Mouse (Mus musculus): ENCODE measurements around the gene Bet1. TPM values are rescaled to one million over a fixed set of nuclear protein-coding genes. Genes with fewer than 3 reads are reported as not detected.

Bet1 gene
- total and polyA plus RNA-seq, 3 experiments, result 36.3 to 70.3 (median 58.1) TPM

DNA sequence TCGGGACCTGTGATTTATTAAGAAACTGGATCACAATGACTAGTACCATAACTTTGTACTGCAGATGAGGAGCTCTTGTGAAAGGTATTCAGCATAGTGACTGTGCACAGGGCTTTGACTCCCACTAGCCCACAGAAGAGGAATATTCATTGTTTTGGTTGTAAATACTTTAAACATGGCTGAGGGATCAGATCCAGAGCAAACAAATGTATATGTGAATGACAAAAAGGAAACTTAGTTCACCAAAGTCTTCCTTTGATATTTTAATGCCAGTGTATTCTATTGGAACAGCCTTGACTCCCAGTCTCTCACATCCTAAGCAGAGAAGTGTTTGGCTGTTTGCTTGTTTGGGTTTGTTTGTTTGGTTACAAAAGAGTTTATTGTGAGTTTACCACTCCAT lies 31.8 kb upstream of the Bet1 start:
- H3K79me2 ChIP-seq (replicated peaks; ENCODE audit: control insufficient read depth, extremely low read depth, insufficient read depth, poor library complexity, severe bottlenecking), result no peaks in the 10 kb centered on the region
- no peak for DNase-seq (ENCODE audit: extremely low read depth)
- H3K4me3 ChIP-seq (replicated peaks in 1 of 3; ENCODE audit: low read depth in 2 of 3, low read length in 2 of 3, poor library complexity in 1 of 3), result no peak overlapping the region
- no peak overlapping the region for H3K27ac ChIP-seq (ENCODE audit: insufficient read depth, low read depth)
- H3K4me2 ChIP-seq (ENCODE audit: insufficient read depth, low read depth, poor library complexity, severe bottlenecking), result no peak overlapping the region
- TF ChIP-seq RCOR1 (conservative IDR thresholded peaks at IDR 0.05; ENCODE audit: low read depth, low read length), result no peak
- no peak for TF ChIP-seq POLR2A (IDR thresholded peaks at IDR 0.05; ENCODE audit: low read depth, low read length)
- TF ChIP-seq BHLHE40 (IDR thresholded peaks at IDR 0.05; ENCODE audit: low read depth, low read length), result no peak
- TF ChIP-seq GABPA (IDR thresholded peaks at IDR 0.05; ENCODE audit: insufficient replicate concordance, low read depth, low read length), result no peak
- TF ChIP-seq ZC3H11A (IDR thresholded peaks at IDR 0.05; ENCODE audit: low read depth, low read length), result no peak
- TF ChIP-seq NELFE (IDR thresholded peaks at IDR 0.05; ENCODE audit: low read depth, low read length), result no peak
- TF ChIP-seq CHD1 (IDR thresholded peaks at IDR 0.05; ENCODE audit: low read depth, low read length), result no peak
- no peak for TF ChIP-seq MAX (IDR thresholded peaks at IDR 0.05; ENCODE audit: low read length)
- TF ChIP-seq TCF12 (IDR thresholded peaks at IDR 0.05; ENCODE audit: low read depth, low read length), result no peak
- no peak for TF ChIP-seq USF1 (IDR thresholded peaks at IDR 0.05; ENCODE audit: low read depth, low read length)
- no peak for TF ChIP-seq JUND (conservative IDR thresholded peaks at IDR 0.05; ENCODE audit: low read depth, low read length)
- no peak for TF ChIP-seq JUN (IDR thresholded peaks at IDR 0.05; ENCODE audit: insufficient read depth, low read depth, low read length)
- no peak for TF ChIP-seq POLR2AphosphoS2 (IDR thresholded peaks at IDR 0.05; ENCODE audit: low read depth, low read length)
- TF ChIP-seq ZKSCAN1 (IDR thresholded peaks at IDR 0.05; ENCODE audit: borderline replicate concordance, low read depth, low read length), result no peak
- TF ChIP-seq ZNF384 (IDR thresholded peaks at IDR 0.05; ENCODE audit: low read depth, low read length), result no peak
- TF ChIP-seq KAT2A (IDR thresholded peaks at IDR 0.05; ENCODE audit: insufficient replicate concordance, low read length), result no peak
- no peak for TF ChIP-seq CTCF (conservative IDR thresholded peaks at IDR 0.05 in 1 of 2, IDR thresholded peaks at IDR 0.05 in 1 of 2; ENCODE audit: low read depth in 2 of 2, low read length in 2 of 2)
- no peak for TF ChIP-seq IRF4 (IDR thresholded peaks at IDR 0.05; ENCODE audit: low read depth, low read length)
- TF ChIP-seq EP300 (IDR thresholded peaks at IDR 0.05; ENCODE audit: low read length), result no peak
- no peak for TF ChIP-seq ETS1 (conservative IDR thresholded peaks at IDR 0.05; ENCODE audit: low read depth, low read length)
- dilution Hi-C loops (cut with MboI; ENCODE audit: extremely low pct_ligation_motif_present, extremely low pct_unique_long_range_greater_than_20kb, low sequenced_read_pairs) (no loop called here), in situ Hi-C loops (cut with MboI; ENCODE audit: low pct_ligation_motif_present, low pct_unique_long_range_greater_than_20kb, low sequenced_read_pairs) (no loop called here)
- no peaks in the 10 kb centered on the region for H3K36me3 ChIP-seq (replicated peaks in 1 of 2; ENCODE audit: control insufficient read depth in 1 of 2, insufficient read depth in 1 of 2, low read length in 1 of 2)
- H3K9ac ChIP-seq (ENCODE audit: insufficient read depth, low read depth), result no peak overlapping the region
- H3K4me1 ChIP-seq (ENCODE audit: control insufficient read depth in 1 of 2, insufficient read depth in 2 of 2), result no peaks in the 10 kb centered on the region
- no peaks in the 10 kb centered on the region for H3K27me3 ChIP-seq (replicated peaks)
- no peaks in the 10 kb centered on the region for H3K9me3 ChIP-seq (replicated peaks; ENCODE audit: low read length)

DNA sequence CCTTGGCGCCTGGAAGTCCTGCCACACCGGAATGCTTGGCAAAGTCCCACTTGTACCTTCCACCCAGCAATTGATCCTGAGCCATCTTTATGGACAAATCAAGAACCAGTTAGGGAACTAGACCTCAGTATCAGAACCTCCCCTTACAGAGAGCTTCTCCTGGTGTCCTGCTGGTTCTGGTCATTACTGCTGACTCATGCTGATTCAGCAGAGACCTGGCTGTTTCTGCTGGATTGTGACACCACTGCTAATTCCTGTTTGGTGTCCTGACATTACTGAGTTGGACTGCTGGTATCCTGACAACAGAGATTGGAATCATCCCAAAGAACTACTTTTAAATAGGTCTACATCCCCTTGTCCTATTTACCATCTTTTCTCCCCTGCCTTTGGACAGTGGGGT lies 3.7 kb upstream of the Bet1 start:
- Histone ChIP-seq H3K27me3 (replicated peaks) (no peaks in the 10 kb centered on the region), H3K36me3 (replicated peaks in 1 of 2; ENCODE audit: control insufficient read depth in 1 of 2, insufficient read depth in 1 of 2, low read length in 1 of 2) (no peaks in the 10 kb centered on the region), H3K4me2 (ENCODE audit: insufficient read depth, low read depth, poor library complexity, severe bottlenecking) (no peak overlapping the region), H3K79me2 (replicated peaks; ENCODE audit: control insufficient read depth, extremely low read depth, insufficient read depth, poor library complexity, severe bottlenecking) (peaks cover 2% of the 10 kb centered on the region; the same call in 1 of the 2 replicates), H3K27ac (ENCODE audit: insufficient read depth, low read depth) (no peak overlapping the region), H3K4me1 (ENCODE audit: control insufficient read depth in 1 of 2, insufficient read depth in 2 of 2) (peaks cover 0 to 9% of the 10 kb centered on the region in 2 experiments; a peak in 1 of 4 replicates), H3K9ac (ENCODE audit: insufficient read depth, low read depth) (no peak overlapping the region), H3K9me3 (replicated peaks; ENCODE audit: low read length) (no peaks in the 10 kb centered on the region), H3K4me3 (replicated peaks in 1 of 3; ENCODE audit: low read depth in 2 of 3, low read length in 2 of 3, poor library complexity in 1 of 3) (no peak overlapping the region)
- in situ Hi-C loops (cut with MboI; ENCODE audit: low pct_ligation_motif_present, low pct_unique_long_range_greater_than_20kb, low sequenced_read_pairs) (no loop called here), dilution Hi-C loops (cut with MboI; ENCODE audit: extremely low pct_ligation_motif_present, extremely low pct_unique_long_range_greater_than_20kb, low sequenced_read_pairs) (no loop called here)
- no peak for TF ChIP-seq ZMIZ1 (IDR thresholded peaks at IDR 0.05; ENCODE audit: low read depth, low read length)
- peak; percentile 83; the same call in 1 of the 2 replicates for TF ChIP-seq MAFK (IDR thresholded peaks at IDR 0.05; ENCODE audit: insufficient replicate concordance, low read length)
- DNase-seq (ENCODE audit: extremely low read depth), result no peak
